Mouse (Mus musculus) fat pad, adult 2 months (tissue): ENCODE results near the gene Sh3kbp1.

ENCODE experiments used
- DNase-seq: peaks from one replicate; pipeline ENCODE4 v3.0.0-alpha.2; 2011; ENCODE audit warnings: low read depth, low spot score; ENCODE audit errors: extremely low read depth

Gene Sh3kbp1

GRCm38 (mm10) chrX:159911613-159912012, 284.5 kb downstream of the Sh3kbp1 start:
- no peak for DNase-seq

GRCm38 (mm10) chrX:159912061-159912460, 285.0 kb downstream of the Sh3kbp1 start:
- DNase-seq = peak; percentile 26

- DNase-seq = no peak
Measured at GRCm38 (mm10) chrX:159913489-159913888, 286.4 kb downstream of the Sh3kbp1 start.

GRCm38 (mm10) chrX:159915125-159915524, 288.1 kb downstream of the Sh3kbp1 start:
- DNase-seq = no peak

GRCm38 (mm10) chrX:159924759-159925158, 297.7 kb downstream of the Sh3kbp1 start:
- no peak for DNase-seq

- no peak for DNase-seq
Measured at GRCm38 (mm10) chrX:159928165-159928564, 301.1 kb downstream of the Sh3kbp1 start.

- no peak for DNase-seq
Measured at GRCm38 (mm10) chrX:159928834-159929233, 301.8 kb downstream of the Sh3kbp1 start.

- no peak for DNase-seq
Measured at GRCm38 (mm10) chrX:159932027-159932426, 305.0 kb downstream of the Sh3kbp1 start.

- no peak for DNase-seq
Measured at GRCm38 (mm10) chrX:159942569-159942968, 315.5 kb downstream of the Sh3kbp1 start.

GRCm38 (mm10) chrX:159943586-159943985, 316.5 kb downstream of the Sh3kbp1 start:
- no peak for DNase-seq

- DNase-seq = no peak
Measured at GRCm38 (mm10) chrX:159953546-159954429, 326.7 kb downstream of the Sh3kbp1 start.

- no peak for DNase-seq
Measured at GRCm38 (mm10) chrX:159954430-159954779, 327.3 kb downstream of the Sh3kbp1 start.

- DNase-seq = no peak
Measured at GRCm38 (mm10) chrX:159955433-159955832, 328.4 kb downstream of the Sh3kbp1 start.

- DNase-seq = no peak
Measured at GRCm38 (mm10) chrX:159961385-159961784, 334.3 kb downstream of the Sh3kbp1 start.

GRCm38 (mm10) chrX:159963273-159963672, 336.2 kb downstream of the Sh3kbp1 start:
- DNase-seq = no peak

GRCm38 (mm10) chrX:159963925-159964324, 336.9 kb downstream of the Sh3kbp1 start:
- no peak for DNase-seq

GRCm38 (mm10) chrX:159969025-159969424, 342.0 kb downstream of the Sh3kbp1 start:
- DNase-seq = no peak

GRCm38 (mm10) chrX:159971091-159971779, 344.2 kb downstream of the Sh3kbp1 start:
- DNase-seq = no peak

- DNase-seq = no peak
Measured at GRCm38 (mm10) chrX:159973730-159974129, 346.7 kb downstream of the Sh3kbp1 start.

GRCm38 (mm10) chrX:159976243-159976642, 349.2 kb downstream of the Sh3kbp1 start:
- DNase-seq = no peak

GRCm38 (mm10) chrX:159988002-159988960, 361.2 kb downstream of the Sh3kbp1 start, which contains the start of gene Map3k15:
Gene Map3k15, plus strand, starts transcription at chrX:159988433.
- no peak for DNase-seq
